Mouse (Mus musculus): ENCODE data around the gene Smad5. TPM values are rescaled to one million over a fixed set of nuclear protein-coding genes. Genes with fewer than 3 reads are reported as not detected.

The Smad5 gene
- polyA plus RNA-seq, 1 experiment from 2014 or later: 17.1 TPM

DNA sequence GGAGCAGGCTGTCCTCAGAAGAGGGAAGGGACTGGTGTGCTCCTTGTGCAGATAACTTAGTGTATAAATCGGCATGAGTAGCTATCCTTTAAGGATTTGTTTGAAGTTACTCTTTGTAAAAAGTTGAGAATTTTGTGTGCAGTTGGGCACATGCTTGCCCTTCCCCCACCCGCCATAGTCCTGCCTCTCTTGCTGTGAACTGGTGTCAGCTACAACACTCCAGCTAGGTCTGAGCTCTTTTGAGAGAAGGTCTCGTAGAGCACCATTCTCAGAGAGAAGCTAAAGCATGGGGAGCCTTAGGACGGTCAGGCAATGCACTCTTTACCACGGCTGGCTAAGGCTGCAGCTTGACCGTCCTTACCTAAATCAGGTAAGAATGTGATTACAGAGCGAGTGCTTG is 38.9 kb downstream of the Smad5 start:
- Histone ChIP-seq H3K27me3 (ENCODE audit: control insufficient read depth, insufficient read depth, low read depth, low read length) (no peaks in the 10 kb centered on the region), H3K9me3 (replicated peaks; ENCODE audit: control insufficient read depth, low read length, poor library complexity, severe bottlenecking) (no peaks in the 10 kb centered on the region), H3K4me3 (ENCODE audit: low read depth, low read length) (no peak overlapping the region), H3K27ac (ENCODE audit: low read length) (no peak overlapping the region), H3K4me2 (ENCODE audit: low read length) (no peak overlapping the region), H3K4me1 (ENCODE audit: control insufficient read depth, insufficient read depth, low read length) (no peaks in the 10 kb centered on the region; the same call in 1 of the 2 replicates), H3K36me3 (ENCODE audit: control insufficient read depth, insufficient read depth, low read length) (peaks cover 11% of the 10 kb centered on the region; the same call in 1 of the 2 replicates), H3K9ac (ENCODE audit: low read depth, low read length) (no peak overlapping the region)
- 91% methylated on average over 7 of the region's 7 CpGs for WGBS
- ATAC-seq: no peak

DNA sequence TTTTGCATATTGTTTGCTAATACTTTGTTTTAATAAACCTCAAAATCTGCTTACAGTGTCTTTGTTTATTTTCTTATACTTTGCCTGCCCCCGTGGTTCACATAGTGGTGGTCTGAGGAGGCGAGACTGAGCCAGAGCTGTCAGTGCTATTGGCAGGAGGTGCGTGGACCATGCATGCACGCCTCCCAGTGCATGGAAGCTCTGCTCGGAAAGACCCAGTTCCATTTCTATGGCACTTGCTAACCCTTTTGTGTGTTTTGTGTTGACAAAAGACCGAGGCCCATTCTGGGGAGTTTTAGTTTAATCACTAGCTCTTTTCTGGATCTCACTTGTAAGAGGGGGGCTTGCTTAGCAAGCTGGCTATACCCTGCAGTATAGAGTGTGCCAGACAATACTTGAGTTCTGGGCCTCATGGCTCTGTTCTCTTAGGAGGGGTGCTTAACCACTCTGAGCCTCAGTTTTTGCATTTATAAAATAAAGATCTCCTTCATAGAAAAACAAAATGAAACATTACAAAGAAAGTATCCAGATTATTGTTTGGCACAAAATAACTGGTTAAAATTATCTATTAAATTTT is 39.6 kb downstream of the Smad5 start:
- no peak for ATAC-seq
- Histone ChIP-seq H3K27me3 (ENCODE audit: control insufficient read depth, insufficient read depth, low read depth, low read length) (no peaks in the 10 kb centered on the region), H3K27ac (ENCODE audit: low read length) (no peak overlapping the region), H3K4me1 (ENCODE audit: control insufficient read depth, insufficient read depth, low read length) (no peaks in the 10 kb centered on the region; the same call in 1 of the 2 replicates), H3K36me3 (ENCODE audit: control insufficient read depth, insufficient read depth, low read length) (0 out of 2 replicates have a peak, but pooled peaks cover 9% of the 10 kb centered on the region), H3K4me3 (ENCODE audit: low read depth, low read length) (no peak overlapping the region), H3K4me2 (ENCODE audit: low read length) (no peak overlapping the region), H3K9ac (ENCODE audit: low read depth, low read length) (no peak overlapping the region), H3K9me3 (replicated peaks; ENCODE audit: control insufficient read depth, low read length, poor library complexity, severe bottlenecking) (no peaks in the 10 kb centered on the region)
- WGBS: 44% methylated on average over 6 of the region's 6 CpGs

DNA sequence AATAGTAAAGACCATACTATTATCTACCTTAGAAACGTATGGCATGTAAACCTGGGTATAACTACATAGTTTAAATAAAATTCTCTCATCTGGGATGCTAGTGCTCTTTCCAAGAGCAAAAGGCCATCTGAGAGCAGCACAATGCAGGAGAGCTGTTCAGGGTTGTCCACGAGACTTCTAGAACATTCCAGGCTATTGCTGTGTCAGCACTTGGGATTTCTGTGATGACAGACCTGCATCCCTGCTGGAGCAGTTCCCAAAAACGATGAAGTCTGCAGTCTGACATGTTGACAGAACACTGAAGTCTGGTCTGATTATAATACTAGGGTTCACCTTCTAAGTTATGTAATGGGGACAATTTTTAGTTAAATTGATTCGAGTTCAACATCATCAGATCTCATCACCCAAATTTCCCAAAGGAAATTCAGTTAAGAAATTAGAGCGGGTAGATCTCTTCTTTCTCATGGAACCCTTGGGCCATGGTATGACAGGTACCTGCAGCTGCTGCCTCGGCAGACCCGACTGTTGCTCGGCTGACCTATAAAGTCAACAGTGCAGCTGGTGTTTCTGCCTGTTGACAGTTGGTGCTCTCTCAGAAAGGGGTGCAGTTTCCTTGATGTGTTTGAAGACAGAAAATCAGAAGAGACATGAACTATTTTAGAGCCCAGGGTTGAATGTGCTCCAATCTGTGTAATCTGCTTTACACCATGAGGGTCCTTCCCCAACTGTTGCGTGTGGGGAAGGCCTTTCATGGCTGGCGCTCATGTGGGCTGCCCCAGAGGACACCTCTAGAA is 44.1 kb downstream of the Smad5 start:
- no peak for ATAC-seq
- H3K27ac ChIP-seq (ENCODE audit: low read length): no peak overlapping the region
- no peaks in the 10 kb centered on the region for H3K36me3 ChIP-seq (ENCODE audit: control insufficient read depth, insufficient read depth, low read length)
- H3K27me3 ChIP-seq (ENCODE audit: control insufficient read depth, insufficient read depth, low read depth, low read length): peaks cover 7% of the 10 kb centered on the region
- WGBS: 82% methylated on average over 10 of the region's 10 CpGs
- no peaks in the 10 kb centered on the region for H3K9me3 ChIP-seq (replicated peaks; ENCODE audit: control insufficient read depth, low read length, poor library complexity, severe bottlenecking)
- H3K4me2 ChIP-seq (ENCODE audit: low read length): no peak overlapping the region
- no peak overlapping the region for H3K4me3 ChIP-seq (ENCODE audit: low read depth, low read length)
- H3K9ac ChIP-seq (ENCODE audit: low read depth, low read length): no peak overlapping the region
- peaks cover under 1% of the 10 kb centered on the region for H3K4me1 ChIP-seq (ENCODE audit: control insufficient read depth, insufficient read depth, low read length)

DNA sequence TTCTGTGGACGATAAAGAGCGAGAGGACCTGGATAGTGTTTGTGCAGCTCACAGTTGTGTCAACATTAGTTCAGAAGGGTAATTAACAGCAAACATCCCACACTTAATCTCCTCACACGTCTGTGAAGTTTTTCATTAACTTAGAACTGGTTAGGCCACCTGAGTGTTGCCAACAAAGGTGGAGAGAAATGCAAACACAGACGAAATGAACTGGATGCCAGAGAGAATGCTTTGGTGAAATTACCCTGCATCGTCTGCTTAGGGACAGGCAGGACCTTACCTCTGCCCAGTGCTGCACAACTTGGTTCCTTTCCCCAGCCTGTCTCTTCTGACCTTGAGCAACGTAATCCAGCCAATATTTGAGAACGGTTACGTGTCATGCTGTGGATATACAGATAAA is 44.7 kb downstream of the Smad5 start:
- whole genome bisulfite sequencing: 78% methylated on average over 8 of the region's 8 CpGs
- Histone ChIP-seq H3K4me2 (ENCODE audit: low read length) (no peak overlapping the region), H3K9me3 (replicated peaks; ENCODE audit: control insufficient read depth, low read length, poor library complexity, severe bottlenecking) (no peaks in the 10 kb centered on the region), H3K4me1 (ENCODE audit: control insufficient read depth, insufficient read depth, low read length) (peaks cover 7% of the 10 kb centered on the region), H3K36me3 (ENCODE audit: control insufficient read depth, insufficient read depth, low read length) (no peaks in the 10 kb centered on the region), H3K9ac (ENCODE audit: low read depth, low read length) (no peak overlapping the region), H3K4me3 (ENCODE audit: low read depth, low read length) (no peak overlapping the region), H3K27ac (ENCODE audit: low read length) (no peak overlapping the region), H3K27me3 (ENCODE audit: control insufficient read depth, insufficient read depth, low read depth, low read length) (peaks cover 11% of the 10 kb centered on the region)
- no peak for ATAC-seq

DNA sequence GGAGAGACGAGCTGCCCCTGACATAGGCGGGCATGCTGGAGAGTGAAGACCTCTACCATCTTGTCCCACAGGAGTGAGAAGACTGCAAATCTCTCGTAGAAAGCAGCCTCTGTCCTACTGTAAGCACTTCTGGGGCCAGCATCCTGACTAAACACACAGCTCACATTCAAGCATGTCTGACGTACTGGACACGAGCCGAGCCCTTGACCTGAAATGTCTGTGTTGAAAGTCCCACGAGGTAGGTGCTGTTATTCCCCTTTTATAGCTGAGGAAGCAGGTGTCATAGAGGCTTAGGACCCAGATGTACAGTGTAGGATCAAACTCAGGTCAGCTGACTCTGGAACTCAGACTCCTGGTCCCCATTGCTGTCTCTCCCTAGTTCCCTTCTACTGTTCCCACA is 46.6 kb downstream of the Smad5 start:
- no peak overlapping the region for H3K4me3 ChIP-seq (ENCODE audit: low read depth, low read length)
- H3K4me1 ChIP-seq (ENCODE audit: control insufficient read depth, insufficient read depth, low read length): peaks cover 19% of the 10 kb centered on the region
- peaks cover 15% of the 10 kb centered on the region for H3K27me3 ChIP-seq (ENCODE audit: control insufficient read depth, insufficient read depth, low read depth, low read length)
- H3K9ac ChIP-seq (ENCODE audit: low read depth, low read length): no peak overlapping the region
- no peaks in the 10 kb centered on the region for H3K9me3 ChIP-seq (replicated peaks; ENCODE audit: control insufficient read depth, low read length, poor library complexity, severe bottlenecking)
- no peak for ATAC-seq
- H3K4me2 ChIP-seq (ENCODE audit: low read length): no peak overlapping the region
- 89% methylated on average over 7 of the region's 7 CpGs for WGBS
- no peak overlapping the region for H3K27ac ChIP-seq (ENCODE audit: low read length)
- H3K36me3 ChIP-seq (ENCODE audit: control insufficient read depth, insufficient read depth, low read length): no peaks in the 10 kb centered on the region

DNA sequence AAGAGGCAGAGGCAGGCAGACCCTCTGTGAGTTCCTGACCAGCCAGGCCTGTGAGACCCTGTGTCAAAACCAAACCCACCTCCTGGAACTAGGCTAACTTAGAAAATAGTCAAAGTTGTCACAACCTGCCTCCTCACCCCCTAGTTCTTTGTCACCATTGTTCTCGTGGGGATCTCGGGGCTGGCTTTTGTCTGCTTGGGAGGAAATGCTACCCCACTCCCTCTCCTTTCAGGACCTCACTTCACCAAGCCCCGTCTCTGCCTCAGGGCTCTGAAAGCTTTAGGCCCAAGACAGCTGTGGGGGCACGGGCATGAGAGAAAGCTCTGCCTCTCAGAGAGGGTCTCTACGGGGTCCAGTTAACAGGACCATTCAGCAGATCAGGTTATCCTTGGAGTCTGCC is 49.0 kb downstream of the Smad5 start:
- 10% methylated on average over 5 of the region's 5 CpGs for WGBS
- Histone ChIP-seq H3K36me3 (ENCODE audit: control insufficient read depth, insufficient read depth, low read length) (no peaks in the 10 kb centered on the region), H3K9ac (ENCODE audit: low read depth, low read length) (no peak overlapping the region), H3K27me3 (ENCODE audit: control insufficient read depth, insufficient read depth, low read depth, low read length) (peaks cover 24% of the 10 kb centered on the region), H3K4me2 (ENCODE audit: low read length) (peak overlapping the region; percentile 98), H3K27ac (ENCODE audit: low read length) (no peak overlapping the region), H3K9me3 (replicated peaks; ENCODE audit: control insufficient read depth, low read length, poor library complexity, severe bottlenecking) (no peaks in the 10 kb centered on the region), H3K4me3 (ENCODE audit: low read depth, low read length) (no peak overlapping the region; the same call in 1 of the 2 replicates), H3K4me1 (ENCODE audit: control insufficient read depth, insufficient read depth, low read length) (peaks cover 19% of the 10 kb centered on the region)
- no peak for ATAC-seq

DNA sequence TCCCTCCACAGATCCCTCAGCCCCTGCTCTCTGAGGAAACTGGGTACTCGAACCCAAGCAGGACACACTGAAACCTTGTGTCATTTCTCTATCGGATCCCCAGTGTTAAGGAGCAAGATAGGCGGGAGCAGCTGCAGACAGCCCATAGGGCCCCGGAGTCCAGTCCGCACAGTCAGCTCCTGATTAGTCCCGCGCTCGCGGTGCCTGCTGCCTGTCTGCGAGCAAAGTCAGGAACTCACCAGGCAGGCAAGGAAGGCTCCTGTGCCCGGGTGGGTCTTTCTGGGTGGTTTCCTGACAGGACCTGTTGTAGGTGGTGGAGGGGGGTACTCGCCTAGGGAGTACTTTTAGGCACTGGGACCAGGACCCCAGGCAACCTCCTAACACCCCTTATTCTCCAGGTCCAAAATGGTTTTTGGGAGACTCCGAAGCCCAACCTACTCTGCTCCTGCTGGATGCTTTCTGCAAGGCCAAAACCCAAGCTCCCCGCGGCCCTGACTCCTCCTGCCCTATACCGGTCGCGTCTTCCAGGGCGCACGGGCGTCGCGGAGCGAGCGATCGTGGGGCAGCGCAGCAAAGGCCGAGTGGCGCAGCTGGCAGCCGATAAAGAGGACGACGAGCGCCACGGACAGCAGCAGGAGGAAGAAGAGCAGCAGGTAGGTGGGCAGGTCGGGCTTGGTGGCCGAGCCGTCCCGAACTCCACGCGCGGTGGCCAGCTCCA is 49.8 kb downstream of the Smad5 start:
- no peaks in the 10 kb centered on the region for H3K9me3 ChIP-seq (replicated peaks; ENCODE audit: control insufficient read depth, low read length, poor library complexity, severe bottlenecking)
- H3K4me3 ChIP-seq (ENCODE audit: low read depth, low read length): peak overlapping the region; percentile 61
- H3K9ac ChIP-seq (ENCODE audit: low read depth, low read length): peak overlapping the region; percentile 68
- 0 out of 2 replicates have a peak overlapping the region, but pooled peaks have one; percentile 14 for H3K27ac ChIP-seq (ENCODE audit: low read length)
- no peaks in the 10 kb centered on the region for H3K36me3 ChIP-seq (ENCODE audit: control insufficient read depth, insufficient read depth, low read length)
- peak overlapping the region; percentile 98 for H3K4me2 ChIP-seq (ENCODE audit: low read length)
- ATAC-seq: peak; percentile 34; the same call in 1 of the 2 replicates
- WGBS: 1% methylated on average over 37 of the region's 41 CpGs
- peaks cover 24% of the 10 kb centered on the region for H3K27me3 ChIP-seq (ENCODE audit: control insufficient read depth, insufficient read depth, low read depth, low read length)
- peaks cover 19% of the 10 kb centered on the region for H3K4me1 ChIP-seq (ENCODE audit: control insufficient read depth, insufficient read depth, low read length)

DNA sequence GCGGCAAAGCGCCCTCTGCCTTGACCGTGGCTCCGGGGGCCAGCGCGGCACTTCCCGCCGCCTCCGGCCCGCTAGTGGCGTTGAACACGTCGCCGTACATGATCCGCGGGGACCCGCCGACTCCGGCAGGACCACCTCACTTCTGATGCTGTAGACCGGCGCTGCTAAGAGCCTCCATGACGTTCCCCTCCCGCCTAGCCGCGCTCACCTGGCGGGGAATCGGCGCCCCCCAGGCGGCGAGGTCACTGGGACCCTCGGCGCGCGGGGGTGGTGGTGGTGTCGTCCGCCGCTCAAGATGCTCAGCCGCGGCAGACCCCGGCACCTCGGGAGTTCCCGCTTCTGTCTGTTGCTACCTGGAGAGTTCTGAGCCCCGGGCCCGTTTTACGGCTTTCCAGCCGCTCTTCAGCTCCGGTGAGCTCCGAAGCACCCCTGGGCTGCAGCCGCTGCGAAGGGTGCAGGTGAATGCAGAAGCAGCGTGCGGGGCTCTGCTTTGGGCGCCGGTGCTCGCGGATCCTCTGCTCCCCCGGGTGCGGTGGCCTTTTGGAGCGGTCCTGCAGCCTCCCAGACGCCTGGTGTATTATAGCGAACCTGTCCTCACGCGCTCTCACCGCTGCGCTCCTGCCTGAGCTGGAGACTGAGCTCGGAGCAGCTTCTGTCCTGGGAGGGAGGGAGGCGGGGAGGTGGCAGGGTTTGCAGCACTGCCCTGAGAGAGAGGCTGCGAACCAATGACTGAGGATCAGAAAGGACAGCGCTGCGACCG is 50.6 kb downstream of the Smad5 start, which contains the start of gene Gm45623:
Gene Gm45623, minus strand, starts transcription at position 636 of the 760 bp plus-strand sequence.
- H3K27me3 ChIP-seq (ENCODE audit: control insufficient read depth, insufficient read depth, low read depth, low read length): peaks cover 24% of the 10 kb centered on the region
- WGBS: under 1% methylated on average over 66 of the region's 71 CpGs
- ATAC-seq: peak; percentile 30; the same call in 1 of the 2 replicates
- peak within 1 kb of the TSS; percentile 98 for H3K4me2 ChIP-seq (ENCODE audit: low read length)
- H3K4me1 ChIP-seq (ENCODE audit: control insufficient read depth, insufficient read depth, low read length): peaks cover 19% of the 10 kb centered on the region
- H3K36me3 ChIP-seq (ENCODE audit: control insufficient read depth, insufficient read depth, low read length): no peaks in the 10 kb centered on the region
- H3K27ac ChIP-seq (ENCODE audit: low read length): 0 out of 2 replicates have a peak within 1 kb of the TSS, but pooled peaks have one; percentile 14
- peak within 1 kb of the TSS; percentile 61 for H3K4me3 ChIP-seq (ENCODE audit: low read depth, low read length)
- H3K9ac ChIP-seq (ENCODE audit: low read depth, low read length): peak within 1 kb of the TSS; percentile 68
- H3K9me3 ChIP-seq (replicated peaks; ENCODE audit: control insufficient read depth, low read length, poor library complexity, severe bottlenecking): no peaks in the 10 kb centered on the region
